Mouse (Mus musculus) heart, adult 9 months (tissue): ENCODE results near the gene Nudt7.

Experiments used
- DNase-seq, 2 experiments: peaks; one replicate each; pipeline ENCODE4 v3.0.0; 2022; ENCODE audit warnings: low spot score in 2 of 2

Gene Nudt7

DNA sequence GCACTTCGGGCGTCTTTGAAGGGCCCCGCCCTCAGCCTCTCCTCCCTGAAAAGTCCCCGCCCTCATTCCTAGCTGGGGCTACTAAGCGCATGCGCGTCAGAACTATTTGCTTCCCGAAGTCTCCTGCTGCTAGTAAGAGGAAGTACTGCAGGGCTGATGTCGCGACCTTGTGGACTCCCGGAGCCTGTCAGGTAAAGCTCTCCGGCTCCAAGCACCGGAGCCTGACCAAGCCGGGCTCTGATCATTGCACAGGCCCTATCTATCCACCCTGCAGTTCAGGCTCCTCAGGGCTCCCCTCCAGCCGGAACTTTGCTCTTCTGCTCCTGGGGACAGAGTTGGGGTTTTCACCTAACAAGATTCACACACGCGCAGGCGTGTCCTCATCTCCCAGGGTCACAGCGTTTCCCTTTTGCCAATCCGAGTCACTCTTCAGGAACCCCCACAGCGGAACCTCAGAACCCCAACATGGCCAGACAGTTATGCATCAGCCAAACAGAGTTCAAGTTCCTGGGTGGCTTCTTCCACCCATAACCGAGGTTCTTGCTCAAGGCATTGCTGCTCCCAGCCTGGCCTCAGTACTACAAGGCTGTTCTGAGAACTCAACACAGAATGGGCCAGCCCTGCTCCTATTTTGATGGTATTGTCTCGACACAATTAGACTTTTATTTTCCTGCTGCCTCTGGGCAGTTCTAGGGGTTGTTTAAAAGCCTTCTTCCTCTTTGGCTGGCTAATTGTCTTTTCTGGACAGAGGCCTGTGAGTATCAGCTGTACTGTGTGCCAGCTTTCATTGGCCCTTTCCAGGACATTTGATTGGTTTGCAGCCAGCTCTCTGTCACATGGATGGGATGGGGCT is at the start of gene Nudt7:
Gene Nudt7, plus strand, starts transcription at position 48 of the 853 bp plus-strand sequence.
- peak; percentile 92 to 94 for DNase-seq

DNA sequence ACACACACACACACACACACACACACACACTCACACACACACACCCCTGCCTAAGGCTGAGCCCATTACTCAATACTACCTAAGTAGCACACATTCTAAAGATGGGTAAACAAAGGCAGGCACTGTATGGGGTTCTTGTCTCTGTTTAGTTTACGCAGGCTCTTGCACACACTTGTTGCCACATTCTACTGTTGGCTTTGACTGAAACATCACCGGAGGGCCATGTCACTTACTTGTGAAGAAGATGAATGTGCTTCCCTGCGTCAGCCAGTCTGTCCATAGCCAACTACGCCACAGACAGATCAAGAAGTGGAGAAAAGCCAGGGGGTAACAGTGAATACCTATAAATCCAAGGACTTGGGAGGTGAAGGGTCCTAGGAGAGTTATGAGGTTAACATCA is 45.4 kb upstream of the Nudt7 start:
- DNase-seq: no peak

DNA sequence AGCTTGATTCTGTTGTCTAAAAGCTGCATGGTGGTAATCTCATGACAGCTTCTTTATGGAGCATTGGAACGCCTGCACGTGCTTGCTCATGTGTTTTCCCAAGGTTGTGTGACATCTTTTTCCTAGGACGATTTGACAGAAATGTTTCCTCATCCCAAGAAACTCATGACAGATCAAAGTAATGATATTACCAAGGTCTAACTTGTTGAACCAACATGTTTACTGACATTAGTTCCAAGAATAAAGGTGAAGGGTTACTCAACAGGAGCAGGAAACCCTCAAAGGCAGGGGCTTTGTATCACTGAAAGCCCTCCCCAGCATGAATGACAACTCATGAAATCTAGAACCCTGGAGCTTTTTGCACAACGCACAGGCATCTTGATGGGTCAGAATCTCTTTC is 42.6 kb upstream of the Nudt7 start:
- DNase-seq: no peak

DNA sequence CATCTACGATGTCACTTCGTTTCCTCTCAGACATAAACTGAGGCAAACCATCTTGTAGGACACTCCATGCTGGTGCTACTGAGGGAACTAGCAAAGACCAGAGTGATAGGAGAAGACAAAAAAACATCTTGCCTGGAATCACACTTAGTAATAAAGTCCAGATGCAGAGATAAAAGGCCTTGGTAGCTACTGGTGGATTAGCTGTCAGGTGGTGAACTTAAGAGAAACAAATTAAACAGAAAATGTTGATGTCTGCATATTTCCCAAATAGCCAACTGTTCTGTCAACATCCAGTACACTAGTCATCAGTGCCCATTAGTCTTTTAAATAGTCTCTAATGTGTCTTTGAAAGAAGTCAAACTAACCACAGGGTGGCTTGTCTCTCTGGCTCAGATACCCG is 40.0 kb upstream of the Nudt7 start:
- no peak for DNase-seq

DNA sequence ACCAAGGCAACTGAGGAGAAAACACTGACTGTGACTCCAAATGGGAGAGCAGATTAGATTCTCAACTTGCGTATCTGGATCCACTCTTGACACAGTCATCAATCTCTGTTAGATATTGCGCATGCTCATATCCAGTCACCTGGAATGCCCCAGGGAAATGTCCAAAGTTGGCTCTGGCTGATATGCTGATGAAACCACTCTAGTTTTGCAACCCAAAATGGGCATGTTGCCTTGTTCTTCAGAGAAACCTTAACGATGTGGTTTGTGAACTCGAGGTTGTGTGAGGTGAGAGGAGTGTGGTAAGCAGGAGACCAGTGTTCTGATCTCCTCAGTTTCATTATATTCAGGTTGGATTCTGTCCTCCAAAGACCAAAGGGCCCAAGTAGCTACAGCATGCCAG is 38.8 kb upstream of the Nudt7 start:
- no peak for DNase-seq

DNA sequence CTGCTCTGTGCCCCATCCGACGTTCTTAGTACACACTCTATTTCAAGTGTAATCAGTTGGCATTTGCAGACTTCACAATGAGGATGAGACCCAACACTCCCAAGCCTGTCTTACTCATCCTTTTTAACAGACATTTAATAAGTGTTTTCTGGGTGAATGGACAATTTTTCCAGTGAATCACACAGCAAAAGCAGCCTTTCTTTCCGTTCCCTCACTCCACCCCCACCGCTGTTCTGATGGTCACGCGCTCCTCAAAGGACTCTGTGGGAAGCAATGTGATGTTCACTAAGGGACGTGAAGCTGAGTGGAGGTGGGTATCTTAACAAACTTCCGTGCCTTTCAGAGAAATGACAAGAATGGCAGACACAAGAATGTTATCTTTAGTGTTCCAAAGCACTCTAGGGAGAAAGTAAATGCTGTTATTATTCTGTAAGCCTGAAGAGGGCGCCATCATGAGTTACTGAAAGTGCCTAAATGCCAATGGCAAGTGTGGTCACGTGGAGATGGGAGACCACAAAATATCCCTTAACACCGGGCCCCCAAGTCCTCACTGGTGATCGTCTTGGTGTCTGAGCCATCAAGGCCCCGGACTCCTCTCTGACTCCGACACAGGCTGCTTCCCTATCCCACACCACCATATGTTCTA is 32.7 kb upstream of the Nudt7 start:
- DNase-seq: no peak

DNA sequence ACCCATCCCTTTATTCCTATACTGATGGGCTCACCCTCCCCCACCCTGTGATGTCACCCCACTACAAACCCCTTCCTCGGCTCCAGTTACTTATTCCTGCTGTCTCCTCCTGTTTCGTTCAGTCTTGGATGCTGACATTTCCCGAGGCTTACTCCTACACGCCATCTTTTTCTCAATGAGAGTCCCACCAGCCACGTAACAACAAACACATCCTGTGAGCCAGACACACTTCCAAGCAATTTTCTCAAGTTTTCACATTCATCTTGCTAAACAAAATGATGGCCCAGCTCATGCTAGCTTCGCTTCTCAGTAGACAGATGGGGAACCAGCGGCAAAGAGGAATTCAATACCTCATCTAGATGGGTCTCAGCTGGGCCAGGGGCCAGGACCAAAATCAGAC is 30.0 kb upstream of the Nudt7 start:
- no peak for DNase-seq

DNA sequence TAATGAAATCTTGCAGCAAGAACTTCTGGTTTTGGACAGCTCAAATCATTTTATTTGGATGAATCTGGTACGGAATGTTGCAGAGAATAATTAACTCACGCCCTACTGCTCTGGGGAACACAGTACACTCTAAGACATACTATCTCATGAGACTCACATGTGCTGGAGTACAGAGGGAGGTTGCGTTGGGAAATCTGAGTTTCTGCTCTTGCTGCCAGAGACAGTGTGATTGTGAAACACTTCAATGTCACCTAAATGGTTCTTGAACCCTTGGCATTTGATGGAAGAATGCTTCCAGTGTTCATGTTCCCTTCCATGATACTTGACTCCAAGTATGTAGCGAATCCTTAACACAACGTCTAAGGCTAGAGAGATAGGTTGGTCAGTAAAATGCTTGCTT is 27.4 kb upstream of the Nudt7 start:
- no peak for DNase-seq

DNA sequence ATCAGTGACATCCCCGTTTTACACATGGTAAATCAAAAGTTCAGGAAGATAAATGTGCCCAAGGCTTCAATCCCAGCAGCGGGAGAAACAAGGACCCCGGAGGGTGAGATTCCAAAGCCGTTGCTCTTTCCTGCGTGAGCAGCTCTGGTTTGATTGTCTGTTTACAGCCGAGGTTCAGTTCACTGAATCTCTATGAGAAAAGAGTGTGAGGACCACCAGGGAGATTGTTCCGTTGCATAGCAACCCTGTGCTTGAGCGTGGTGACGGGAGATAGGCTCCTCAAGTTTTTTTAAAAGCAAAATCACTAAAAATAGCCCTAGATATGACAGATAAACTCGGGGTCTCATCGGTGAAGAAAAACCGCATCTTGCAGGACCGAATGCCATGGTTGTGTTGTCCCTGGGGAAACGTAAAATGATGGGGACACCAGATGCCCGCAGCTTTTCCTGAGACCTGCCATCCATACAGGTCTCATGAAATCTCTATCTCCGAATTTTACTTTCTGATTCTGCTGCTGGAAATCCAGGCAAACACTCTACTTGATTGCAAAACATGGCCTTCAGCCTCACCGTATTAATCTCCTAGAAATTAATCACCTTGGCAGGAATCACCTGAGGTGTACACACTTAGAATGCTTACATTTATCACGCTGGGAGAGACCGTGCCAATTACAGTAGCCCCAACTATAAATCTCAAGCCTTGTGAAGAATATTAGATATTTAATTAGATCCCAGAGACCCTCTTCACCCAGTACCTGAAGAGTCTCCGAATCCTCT is 23.8 kb upstream of the Nudt7 start:
- no peak for DNase-seq

DNA sequence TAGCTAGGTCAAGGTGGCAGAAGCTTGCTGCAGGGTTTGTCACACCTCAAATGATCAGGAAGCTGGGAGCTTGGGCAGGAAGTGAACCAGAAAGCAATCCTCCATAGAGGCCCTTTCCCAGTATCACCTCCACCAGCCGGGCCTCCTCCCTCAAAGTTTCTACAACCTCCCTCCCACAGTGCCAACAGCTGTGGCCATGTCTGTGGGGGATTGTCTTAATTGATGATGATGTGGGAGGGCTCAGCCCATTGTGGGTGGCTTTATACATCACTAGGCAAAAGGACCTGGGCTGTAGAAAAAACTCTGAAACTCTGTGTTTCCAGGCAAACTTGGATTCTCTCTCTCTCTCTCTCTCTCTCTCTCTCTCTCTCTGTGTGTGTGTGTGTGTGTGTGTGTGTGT is 18.3 kb upstream of the Nudt7 start:
- no peak for DNase-seq

DNA sequence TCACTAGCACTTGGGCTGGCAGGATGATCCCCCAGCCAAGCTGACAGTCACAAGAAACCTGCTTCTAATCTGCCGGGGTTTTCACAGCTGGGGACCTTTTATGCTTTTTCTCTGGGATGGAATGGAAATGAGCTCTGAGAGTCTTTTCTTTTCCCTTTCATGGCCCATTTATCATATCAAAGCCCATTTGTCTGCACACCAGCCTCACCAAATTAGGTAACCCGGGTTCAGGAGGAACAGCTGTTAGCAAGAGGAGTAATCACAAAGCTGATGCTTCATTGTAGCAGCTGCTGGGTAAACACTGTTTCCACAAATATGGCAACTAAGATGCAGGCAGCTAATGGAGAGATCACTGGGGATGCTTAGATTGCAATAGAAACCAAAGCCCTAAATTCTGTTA is 17.3 kb upstream of the Nudt7 start:
- DNase-seq: no peak

DNA sequence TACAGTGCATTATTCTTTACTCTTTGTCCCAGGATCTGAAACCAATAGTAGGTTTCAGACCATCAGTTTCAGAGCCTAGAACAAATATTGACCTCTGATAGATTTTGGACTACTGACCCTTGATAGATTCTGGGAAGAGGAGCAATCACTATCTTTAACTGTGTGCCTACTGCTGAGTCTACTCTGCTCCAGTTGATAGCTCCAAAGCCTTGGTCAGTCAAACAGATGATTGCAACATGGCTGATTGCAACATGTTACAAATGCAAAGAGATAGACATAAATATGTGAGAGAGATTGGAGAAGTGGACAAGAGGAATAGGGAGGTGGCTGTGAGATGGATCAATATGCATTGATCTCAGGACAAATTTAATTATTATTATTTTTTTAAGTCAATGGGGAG is 15.9 kb upstream of the Nudt7 start:
- no peak for DNase-seq

DNA sequence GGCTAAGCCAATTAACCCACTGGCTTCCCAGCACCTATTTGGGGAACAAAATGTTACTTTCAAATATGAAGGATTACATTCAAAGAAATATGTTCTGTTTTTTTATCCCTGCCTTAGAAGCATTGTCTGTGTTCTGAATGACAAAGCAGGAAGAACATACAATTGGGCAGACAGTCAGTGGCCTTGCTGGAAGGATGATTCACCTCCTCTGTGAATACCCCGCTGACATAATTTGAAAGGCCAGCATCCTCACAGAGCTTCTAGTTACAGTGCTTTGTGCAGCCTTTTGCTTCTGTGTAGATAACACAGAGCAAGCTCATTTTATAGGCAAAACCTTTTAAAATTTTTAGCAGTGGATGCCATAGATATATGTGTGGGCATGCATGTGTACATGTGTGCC is 11.6 kb upstream of the Nudt7 start:
- peak in 1 of 2 experiments; percentile 3 for DNase-seq

DNA sequence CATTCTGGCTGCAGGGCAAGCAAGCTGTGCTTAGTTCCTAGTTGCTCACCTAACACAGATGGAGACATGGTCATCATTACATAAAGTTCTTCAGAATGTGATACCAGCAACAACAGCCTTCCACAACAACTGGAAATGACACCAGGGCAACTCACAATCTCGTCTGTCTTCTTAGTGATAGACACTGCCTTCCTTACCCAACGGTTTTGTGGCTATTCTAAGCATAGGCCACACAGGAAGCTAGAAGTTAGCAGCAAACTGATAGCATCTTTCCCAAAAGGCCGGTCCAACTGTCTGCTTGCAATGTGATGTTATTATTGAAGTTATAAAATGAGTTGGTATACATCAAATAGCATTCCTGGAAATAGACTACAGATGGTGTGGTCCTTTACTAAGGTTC is 9.7 kb upstream of the Nudt7 start:
- no peak for DNase-seq

DNA sequence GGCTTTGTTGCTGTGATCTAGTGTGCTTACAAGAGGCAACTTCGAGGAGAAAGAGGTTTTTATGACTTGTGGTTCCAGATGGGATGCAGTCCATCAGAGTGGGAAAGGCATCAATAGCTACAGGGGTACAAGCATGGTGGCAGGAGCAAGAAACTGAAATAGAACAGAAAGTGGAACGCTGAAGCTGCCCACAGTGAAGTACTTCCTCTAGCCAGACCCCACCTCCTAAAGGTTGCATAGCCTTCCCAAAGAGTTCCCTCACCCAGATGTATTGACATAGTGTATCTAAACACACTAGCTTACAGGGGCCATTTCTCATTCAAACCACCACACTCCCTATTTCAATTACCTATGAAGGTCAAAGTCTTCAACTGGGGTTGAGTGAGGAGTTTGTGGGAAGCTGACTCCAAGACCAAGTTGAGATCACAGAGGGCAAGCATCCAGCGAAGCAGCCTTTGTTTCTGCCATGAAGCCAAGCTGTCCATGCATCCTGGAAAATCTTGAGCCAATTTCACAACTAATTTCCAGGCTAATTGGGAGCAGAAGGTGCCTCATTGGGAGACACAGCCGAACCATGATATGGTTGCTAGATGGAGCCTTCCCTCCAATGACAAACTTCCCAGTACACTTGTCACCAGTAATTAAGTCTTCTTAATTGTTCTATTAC is 9.1 kb upstream of the Nudt7 start:
- no peak for DNase-seq

DNA sequence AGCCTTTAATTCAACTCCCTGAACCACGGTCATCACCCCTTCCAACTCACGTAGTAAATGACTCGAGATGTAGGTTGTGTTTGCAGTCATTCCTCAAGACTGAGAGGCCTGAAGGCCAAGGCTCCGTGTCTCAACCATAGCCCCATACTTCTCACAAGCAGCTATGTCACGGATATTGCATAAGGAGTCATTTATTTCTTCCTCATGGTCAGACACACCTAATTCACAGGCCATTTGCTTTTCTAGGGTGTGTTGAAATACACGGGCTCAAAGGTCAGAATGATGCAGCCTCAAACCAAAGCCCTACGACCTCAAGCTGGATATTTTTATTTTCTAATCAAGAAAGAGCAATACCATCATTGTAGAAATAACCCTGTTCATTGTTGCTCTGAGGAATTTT is 2.5 kb upstream of the Nudt7 start:
- DNase-seq: no peak

DNA sequence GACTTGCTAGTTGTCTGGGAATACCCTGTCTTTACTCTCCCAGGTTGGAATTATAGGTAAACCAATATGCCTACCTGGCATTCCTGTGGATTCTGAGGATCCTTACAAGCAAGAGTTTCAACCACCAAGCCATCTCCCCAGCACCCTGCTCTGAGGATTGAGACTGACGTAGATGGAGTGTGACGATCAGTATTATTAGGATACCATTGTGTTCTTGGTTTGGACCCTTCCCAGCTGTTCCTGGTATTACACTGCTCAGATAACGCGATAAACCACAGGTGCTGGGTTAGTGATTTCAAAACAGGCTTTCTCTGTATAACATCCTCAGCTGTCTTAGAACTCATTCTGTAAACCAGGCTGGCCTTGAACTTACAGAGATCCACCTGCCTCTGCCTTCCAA is 1.9 kb upstream of the Nudt7 start:
- no peak for DNase-seq

DNA sequence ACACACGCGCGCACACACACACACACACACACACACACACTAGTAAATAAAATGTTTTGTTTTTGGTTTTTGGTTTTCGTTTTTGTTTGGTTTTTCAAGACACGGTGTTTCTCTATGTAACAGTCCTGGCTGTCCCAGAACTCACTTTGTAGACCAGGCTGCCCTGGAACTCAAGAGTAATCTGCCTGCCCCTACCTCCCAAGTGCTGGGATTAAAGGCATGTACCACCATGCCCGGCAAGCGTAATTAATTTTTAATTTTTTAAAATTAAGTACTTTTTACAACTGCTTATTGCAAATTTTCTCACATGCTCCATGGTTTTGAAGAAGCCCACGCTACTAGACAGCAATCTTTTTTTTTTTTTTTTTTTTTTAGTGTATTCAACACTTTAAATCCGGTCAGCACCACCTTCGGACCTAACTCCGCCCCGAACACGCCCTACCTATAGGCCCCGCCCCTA is 277 bp upstream of the Nudt7 start:
- no peak for DNase-seq

DNA sequence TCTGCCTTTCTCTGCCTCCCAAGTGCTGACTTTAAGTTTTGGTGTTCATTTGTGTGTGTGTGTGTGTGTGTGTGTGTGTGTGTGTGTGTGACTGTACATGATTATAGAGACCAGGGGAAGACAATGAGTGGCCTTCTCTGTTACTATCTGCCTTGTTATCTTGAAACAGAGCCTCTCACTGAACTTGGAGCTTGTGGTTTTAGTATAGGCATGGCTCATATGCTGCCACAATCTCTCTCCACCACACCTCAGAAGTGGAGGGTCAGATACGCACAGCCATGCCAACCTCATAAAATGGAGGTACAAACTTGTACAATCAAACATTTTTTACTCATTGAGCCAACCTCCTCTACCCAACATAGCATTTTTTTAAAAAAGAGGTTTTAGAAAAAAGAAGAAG is 3.4 kb downstream of the Nudt7 start:
- DNase-seq: no peak

DNA sequence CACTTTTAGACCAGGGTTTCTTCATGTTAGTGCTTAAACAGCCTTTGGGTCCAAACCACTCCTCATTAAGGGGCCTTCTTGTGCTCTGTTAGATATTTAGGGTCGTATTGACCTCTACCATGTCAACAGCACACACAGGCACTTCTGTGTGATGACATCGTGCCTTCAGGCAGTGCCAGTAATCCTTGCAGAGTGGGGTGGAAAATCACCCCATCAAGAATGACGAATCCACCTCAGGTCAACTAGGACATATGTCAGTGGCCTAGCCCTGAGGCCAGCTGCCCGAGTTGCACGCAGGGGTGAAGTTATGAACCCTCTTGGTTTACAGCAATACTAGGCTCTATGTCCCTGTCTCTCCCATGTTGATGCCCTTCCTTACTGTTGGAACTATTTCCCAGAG is 3.8 kb downstream of the Nudt7 start:
- peak; percentile 6 to 36 for DNase-seq

DNA sequence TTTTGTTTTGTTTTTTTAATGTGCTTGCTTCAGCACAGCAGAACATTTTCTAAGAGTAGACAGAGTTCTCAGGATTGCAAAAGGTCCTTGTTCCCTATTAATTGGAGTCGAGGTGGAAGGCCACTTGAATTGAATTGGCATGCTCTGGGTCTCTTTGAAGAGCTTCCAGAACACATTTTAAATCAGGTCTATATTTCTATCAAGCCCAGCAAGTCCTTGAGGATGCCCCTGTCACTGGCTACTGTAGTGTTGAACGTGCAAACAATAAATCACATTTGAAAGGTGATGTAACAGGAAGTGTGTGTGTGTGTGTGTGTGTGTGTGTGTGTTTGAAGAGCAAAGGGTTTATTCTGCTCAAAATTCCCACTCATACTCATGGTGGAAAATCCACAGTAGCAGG is 7.1 kb downstream of the Nudt7 start:
- DNase-seq: no peak

DNA sequence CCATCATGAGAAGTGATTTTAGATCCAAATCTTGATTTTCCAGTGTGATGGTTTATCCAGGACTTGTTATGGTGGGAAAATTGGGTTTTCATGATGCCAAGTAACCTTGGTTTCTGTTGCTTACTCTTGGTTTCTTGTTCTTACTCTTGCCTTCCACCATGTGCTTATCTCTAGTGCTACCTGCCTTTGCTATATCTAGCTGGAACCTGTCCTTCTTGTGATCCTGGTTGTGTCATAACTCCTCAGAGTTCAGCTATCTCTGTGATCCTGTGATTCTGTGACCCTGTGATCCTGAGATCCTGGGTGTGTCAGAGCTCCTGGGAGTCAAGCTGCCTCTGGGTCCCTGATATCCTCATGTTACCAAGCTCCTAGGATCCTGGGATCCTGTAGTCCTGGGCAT is 8.8 kb downstream of the Nudt7 start:
- no peak for DNase-seq
